Mouse (Mus musculus): ENCODE results near the gene Gm867. TPM values are rescaled to one million over a fixed set of nuclear protein-coding genes. Genes with fewer than 3 reads are reported as not detected.
A peak's percentile ranks its signal among the peaks of the same experiment; 100 is the strongest.

Gm867 gene
- polyA plus RNA-seq, 1 experiment from 2014 or later = 3.0 TPM

DNA sequence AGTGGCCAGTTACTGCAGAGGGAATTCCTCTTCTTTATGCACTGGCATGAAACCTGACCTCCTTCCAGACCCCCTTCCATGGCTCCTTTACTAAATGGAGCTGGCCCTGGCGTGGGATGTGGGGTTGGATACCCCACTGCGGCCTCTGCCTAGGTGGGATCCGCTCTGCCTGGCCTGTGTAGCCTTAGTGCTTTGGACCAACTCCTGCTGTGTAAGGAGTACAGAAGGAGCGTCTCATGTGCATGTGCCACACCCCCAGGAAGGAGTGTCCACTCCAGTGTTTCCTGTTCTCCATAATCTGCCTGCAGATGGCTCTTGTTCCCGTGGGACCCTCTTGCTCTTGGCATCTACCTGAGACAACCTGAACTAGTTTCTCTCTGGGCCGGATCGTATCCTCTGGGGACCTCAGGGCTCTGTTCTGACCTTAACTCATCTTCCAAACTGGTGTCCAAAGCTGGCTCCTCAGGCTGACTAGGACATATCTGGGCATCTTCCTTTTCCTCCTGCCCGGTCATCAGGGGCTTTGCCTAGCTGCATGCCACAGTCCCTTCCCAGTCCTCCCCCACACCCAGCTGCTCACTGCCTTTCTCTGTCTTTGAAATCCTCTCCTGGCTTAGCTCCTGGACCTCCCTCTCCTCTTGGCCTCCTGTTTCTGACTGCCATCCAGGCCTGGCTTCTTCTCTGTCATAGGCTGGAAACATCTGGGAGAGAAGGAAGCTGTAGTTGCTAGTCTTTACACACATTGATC, 50.9 kb downstream of the Gm867 start:
- H3K36me3 ChIP-seq = peaks cover 10% of the 10 kb centered on the region
- no peak overlapping the region for H3K4me3 ChIP-seq
- H3K27me3 ChIP-seq = no peaks in the 10 kb centered on the region
- no peak overlapping the region for H3K27ac ChIP-seq (replicated peaks)
- H3K4me2 ChIP-seq = no peak overlapping the region
- no peaks in the 10 kb centered on the region for H3K9me3 ChIP-seq
- no peak for ATAC-seq (ENCODE audit: low read depth)
- H3K4me1 ChIP-seq (replicated peaks) = peaks cover 9% of the 10 kb centered on the region
- 0 out of 2 replicates have a peak overlapping the region, but pooled peaks have one; percentile 13 for H3K9ac ChIP-seq
- 51% methylated on average over 8 of the region's 8 CpGs for WGBS

Other genes with a start within 250 kb of the Gm867 start
- 31.7 and 31.9 TPM in 2 replicates for gene Cabin1, start 176.3 kb downstream of the Gm867 start, polyA plus RNA-seq (2015; fragmentation: Nextera tagmentation; extraction: Ambion mirVana)
- gene Ddt, start 167.3 kb downstream of the Gm867 start, polyA plus RNA-seq (2015; fragmentation: Nextera tagmentation; extraction: Ambion mirVana) = 101 and 105 TPM in 2 replicates
- gene Gm20441, start 159.7 kb downstream of the Gm867 start, polyA plus RNA-seq (2015; fragmentation: Nextera tagmentation; extraction: Ambion mirVana) = not detected in 2 replicates
- gene Gstt3, start 159.3 kb downstream of the Gm867 start, polyA plus RNA-seq (2015; fragmentation: Nextera tagmentation; extraction: Ambion mirVana) = 0.96 and 1.3 TPM in 2 replicates
- gene Gstt1, start 142.1 kb downstream of the Gm867 start, polyA plus RNA-seq (2015; fragmentation: Nextera tagmentation; extraction: Ambion mirVana) = 5.6 and 6.0 TPM in 2 replicates
- gene Gstt4, start 118.1 kb downstream of the Gm867 start, polyA plus RNA-seq (2015; fragmentation: Nextera tagmentation; extraction: Ambion mirVana) = not detected in 2 replicates
- gene Gstt2, start 103.2 kb downstream of the Gm867 start, polyA plus RNA-seq (2015; fragmentation: Nextera tagmentation; extraction: Ambion mirVana) = 5.8 and 8.0 TPM in 2 replicates
- gene Mif, start 80.4 kb downstream of the Gm867 start, polyA plus RNA-seq (2015; fragmentation: Nextera tagmentation; extraction: Ambion mirVana) = 1,679 and 1,725 TPM in 2 replicates
- gene Derl3, start 47.3 kb downstream of the Gm867 start, polyA plus RNA-seq (2015; fragmentation: Nextera tagmentation; extraction: Ambion mirVana) = 2.1 and 2.9 TPM in 2 replicates
- 279 and 287 TPM in 2 replicates for gene Smarcb1, start 19.1 kb downstream of the Gm867 start, polyA plus RNA-seq (2015; fragmentation: Nextera tagmentation; extraction: Ambion mirVana)
- 46.4 and 54.4 TPM in 2 replicates for gene Chchd10, start 7.5 kb downstream of the Gm867 start, polyA plus RNA-seq (2015; fragmentation: Nextera tagmentation; extraction: Ambion mirVana)
- gene Mmp11, start 4.2 kb downstream of the Gm867 start, polyA plus RNA-seq (2015; fragmentation: Nextera tagmentation; extraction: Ambion mirVana) = 39.0 and 40.4 TPM in 2 replicates
- 1.2 TPM in 2 replicates for gene Vpreb3, start 2.4 kb upstream of the Gm867 start, polyA plus RNA-seq (2015; fragmentation: Nextera tagmentation; extraction: Ambion mirVana)
- not detected in 2 replicates for gene Gm5134, start 13.8 kb upstream of the Gm867 start, polyA plus RNA-seq (2015; fragmentation: Nextera tagmentation; extraction: Ambion mirVana)
- 12.0 and 12.4 TPM in 2 replicates for gene Zfp280b, start 92.0 kb upstream of the Gm867 start, polyA plus RNA-seq (2015; fragmentation: Nextera tagmentation; extraction: Ambion mirVana)
- gene Slc5a4b, start 170.3 kb upstream of the Gm867 start, polyA plus RNA-seq (2015; fragmentation: Nextera tagmentation; extraction: Ambion mirVana) = not detected in 2 replicates
- not detected in 2 replicates for gene Slc5a4a, start 206.8 kb upstream of the Gm867 start, polyA plus RNA-seq (2015; fragmentation: Nextera tagmentation; extraction: Ambion mirVana)

Measured in neural tube, embryonic 13.5 days (tissue).